8 mouse cellular contexts compared by ENCODE assay signal in genomic region chr11:99229641-99230260, GRCm38 (mm10). TPM values are rescaled to one million over a fixed set of nuclear protein-coding genes. Genes with fewer than 3 reads are reported as not detected.
DNase-seq lines count a peak whose midpoint lies in the region; ATAC-seq and TF ChIP-seq lines count a peak whose summit lies in the region.

No protein-coding gene starts in this region.

- no peaks in the 10 kb centered on the region for H3K9me3 ChIP-seq in heart, embryonic 14.5 days (ENCODE audit: control insufficient read depth, low read length)
- H3K9me3 ChIP-seq in E14TG2a.4 (ENCODE audit: low read length): no peaks in the 10 kb centered on the region
- H3K9me3 ChIP-seq in erythroblast, embryonic 14.5 days (ENCODE audit: control insufficient read depth, low read length): no peaks in the 10 kb centered on the region
- no peaks in the 10 kb centered on the region for H3K9me3 ChIP-seq in liver, embryonic 11.5 days (ENCODE audit: control insufficient read depth, low read length)

- no peaks in the 10 kb centered on the region for H3K27me3 ChIP-seq in heart, embryonic 14.5 days (ENCODE audit: control insufficient read depth, insufficient read depth, low read length)
- H3K27me3 ChIP-seq in E14TG2a.4 (ENCODE audit: insufficient read depth, low read length): no peaks in the 10 kb centered on the region
- H3K27me3 ChIP-seq in erythroblast, embryonic 14.5 days (ENCODE audit: control insufficient read depth): peaks cover 2% of the 10 kb centered on the region; the same call in 1 of the 2 replicates
- H3K27me3 ChIP-seq in liver, embryonic 11.5 days (replicated peaks; ENCODE audit: control insufficient read depth, insufficient read depth, low read length): no peaks in the 10 kb centered on the region
- H3K27me3 ChIP-seq in small intestine, adult 2 months (ENCODE audit: control insufficient read depth, insufficient read depth, low read length): no peaks in the 10 kb centered on the region

- H3K4me2 ChIP-seq in heart, embryonic 14.5 days (ENCODE audit: low read length): peak overlapping the region; percentile 89
- peak overlapping the region; percentile 94 for H3K4me2 ChIP-seq in liver, embryonic 11.5 days

- H3K4me3 ChIP-seq in heart, embryonic 14.5 days (ENCODE audit: control insufficient read depth in 1 of 2, insufficient read depth in 1 of 2, low read depth in 1 of 2, low read length in 2 of 2): peak overlapping the region; percentile 68 to 94
- H3K4me3 ChIP-seq in E14TG2a.4 (replicated peaks; ENCODE audit: low read length): peak overlapping the region; percentile 89
- H3K4me3 ChIP-seq in erythroblast, embryonic 14.5 days (replicated peaks): peak overlapping the region; percentile 89
- H3K4me3 ChIP-seq in liver, embryonic 11.5 days (ENCODE audit: low read depth, low read length): peak overlapping the region; percentile 92
- peak overlapping the region; percentile 99 for H3K4me3 ChIP-seq in small intestine, adult 2 months (ENCODE audit: low read depth, low read length)

- H3K4me1 ChIP-seq in heart, embryonic 14.5 days (ENCODE audit: control insufficient read depth in 2 of 2, insufficient read depth in 2 of 2, low read length in 2 of 2): peaks cover 0 to 16% of the 10 kb centered on the region in 2 experiments; a peak in 2 of 4 replicates
- H3K4me1 ChIP-seq in E14TG2a.4 (replicated peaks; ENCODE audit: low read depth, low read length): peaks cover 24% of the 10 kb centered on the region
- H3K4me1 ChIP-seq in erythroblast, embryonic 14.5 days (ENCODE audit: control insufficient read depth): peaks cover 53% of the 10 kb centered on the region
- peaks cover 22% of the 10 kb centered on the region for H3K4me1 ChIP-seq in liver, embryonic 11.5 days (replicated peaks; ENCODE audit: control insufficient read depth, insufficient read depth, low read length)
- no peaks in the 10 kb centered on the region for H3K4me1 ChIP-seq in small intestine, adult 2 months (ENCODE audit: control insufficient read depth, insufficient read depth, insufficient read length, low read length)

- no peak for TF ChIP-seq CTCF in E14TG2a.4 (conservative IDR thresholded peaks at IDR 0.05; ENCODE audit: low read length)
- peak; percentile 4; the same call in 1 of the 2 replicates for TF ChIP-seq CTCF in small intestine, adult 2 months (IDR thresholded peaks at IDR 0.05; ENCODE audit: extremely low read depth, insufficient read length, insufficient replicate concordance, low read depth, low read length)

- ATAC-seq in heart, embryonic 14.5 days (ENCODE audit: insufficient number of reproducible peaks, insufficient read depth, low FRiP score, low read depth): 0 out of 2 replicates have a peak, but pooled peaks have one; percentile 20
- peak; percentile 60 for ATAC-seq in liver, embryonic 11.5 days (replicated peaks; ENCODE audit: low FRiP score)

- under 1% methylated on average over 31 of the region's 31 CpGs for WGBS in heart, embryonic 14.5 days
- under 1% methylated on average over 31 of the region's 31 CpGs for WGBS in liver, embryonic 11.5 days
- WGBS in small intestine, adult 2 months: 1% methylated on average over 31 of the region's 31 CpGs

- no peak for DNase-seq in heart, postnatal 36 days
- DNase-seq in liver, embryonic 11.5 days (ENCODE audit: low spot score): no peak
- DNase-seq in frontal cortex, postnatal 14 days (ENCODE audit: low spot score in 2 of 2): no peak
- DNase-seq in lung, postnatal 25 days (ENCODE audit: low spot score): no peak

- TF ChIP-seq POLR2A in small intestine, adult 2 months (IDR thresholded peaks at IDR 0.05; ENCODE audit: low read depth, low read length): no peak

- intact Hi-C loops in heart, postnatal 36 days (cut with DNase I): no loop called here

- peaks cover 33% of the 10 kb centered on the region for H3K36me3 ChIP-seq in heart, embryonic 14.5 days (ENCODE audit: control insufficient read depth, insufficient read depth, low read length)
- peaks cover 35% of the 10 kb centered on the region for H3K36me3 ChIP-seq in E14TG2a.4 (ENCODE audit: insufficient read depth, low read length)
- peaks cover 36% of the 10 kb centered on the region for H3K36me3 ChIP-seq in erythroblast, embryonic 14.5 days (ENCODE audit: control insufficient read depth)
- H3K36me3 ChIP-seq in liver, embryonic 11.5 days (ENCODE audit: control insufficient read depth, insufficient read depth, low read length): peaks cover 13% of the 10 kb centered on the region
- H3K36me3 ChIP-seq in small intestine, adult 2 months (ENCODE audit: control insufficient read depth, insufficient read depth, low read length): peaks cover 14% of the 10 kb centered on the region

- H3K27ac ChIP-seq in heart, embryonic 14.5 days (replicated peaks in 1 of 2; ENCODE audit: control insufficient read depth in 1 of 2, insufficient read depth in 1 of 2, low read depth in 2 of 2, low read length in 2 of 2): peak overlapping the region; percentile 92 to 93
- H3K27ac ChIP-seq in liver, embryonic 11.5 days (ENCODE audit: low read depth, low read length): peak overlapping the region; percentile 96
- peak overlapping the region; percentile 67 for H3K27ac ChIP-seq in small intestine, adult 2 months (ENCODE audit: insufficient read depth, low read depth, low read length)

- peak overlapping the region; percentile 99 for H3K9ac ChIP-seq in heart, embryonic 14.5 days (ENCODE audit: low read length)
- H3K9ac ChIP-seq in liver, embryonic 11.5 days (ENCODE audit: low read depth, low read length): peak overlapping the region; percentile 94

RNA-seq across cellular contexts. Expression of gene Smarce1, which starts 1.1 kb away (rescaled TPM):
- polyA plus RNA-seq in heart, embryonic 14.5 days (2014; fragmentation: Nextera tagmentation; extraction: Ambion mirVana): 93.5 and 104 TPM in 2 replicates
- 10 to 100 TPM; 42.9 to 47.8 TPM for total RNA-seq in heart, postnatal 36 days (2021)
- polyA plus RNA-seq in erythroblast, embryonic 14.5 days (2012): 58.6 and 64.5 TPM in 2 replicates
- polyA plus RNA-seq in liver, embryonic 11.5 days (2014; fragmentation: Nextera tagmentation; extraction: Ambion mirVana): 145 and 150 TPM in 2 replicates
- polyA plus RNA-seq in small intestine, adult 2 months (2012; rRNA removed): 4.0 and 6.9 TPM in 2 replicates

RNA-seq across cellular contexts. Expression of gene Krt222, which starts 14.1 kb away (rescaled TPM):
- 3.0 and 3.4 TPM in 2 replicates for polyA plus RNA-seq in heart, embryonic 14.5 days (2014; fragmentation: Nextera tagmentation; extraction: Ambion mirVana)
- 10 to 100 TPM; 25.6 to 33.4 TPM for total RNA-seq in heart, postnatal 36 days (2021)
- polyA plus RNA-seq in erythroblast, embryonic 14.5 days (2012): 0.02 TPM in 1 of 2 replicates, not detected in the other
- 0.14 and 0.61 TPM in 2 replicates for polyA plus RNA-seq in liver, embryonic 11.5 days (2014; fragmentation: Nextera tagmentation; extraction: Ambion mirVana)
- polyA plus RNA-seq in small intestine, adult 2 months (2012; rRNA removed): 0.13 and 0.20 TPM in 2 replicates

RNA-seq across cellular contexts. Expression of gene Krt24, which starts 55.3 kb away (rescaled TPM):
- polyA plus RNA-seq in heart, embryonic 14.5 days (2014; fragmentation: Nextera tagmentation; extraction: Ambion mirVana): not detected in 2 replicates
- not detected for total RNA-seq in heart, postnatal 36 days (2021)
- not detected in 2 replicates for polyA plus RNA-seq in erythroblast, embryonic 14.5 days (2012)
- not detected in 2 replicates for polyA plus RNA-seq in liver, embryonic 11.5 days (2014; fragmentation: Nextera tagmentation; extraction: Ambion mirVana)
- not detected in 2 replicates for polyA plus RNA-seq in small intestine, adult 2 months (2012; rRNA removed)
